Mouse (Mus musculus): ENCODE data around the gene Gpatch2. TPM values are rescaled to one million over a fixed set of nuclear protein-coding genes. Genes with fewer than 3 reads are reported as not detected.

The Gpatch2 gene
- polyA plus RNA-seq, 1 experiment: 15.5 TPM

- no peak for DNase-seq (ENCODE audit: extremely low spot score in 1 of 2, low spot score in 1 of 2)
Measured at GRCm38 (mm10) chr1:187360240-187360639, 144.9 kb downstream of the Gpatch2 start.

- no peak for DNase-seq (ENCODE audit: extremely low spot score in 1 of 2, low spot score in 1 of 2)
Measured at GRCm38 (mm10) chr1:187362536-187362935, 147.2 kb downstream of the Gpatch2 start.

GRCm38 (mm10) chr1:187365424-187365823 is 150.1 kb downstream of the Gpatch2 start:
- no peak for DNase-seq (ENCODE audit: extremely low spot score in 1 of 2, low spot score in 1 of 2)

GRCm38 (mm10) chr1:187366806-187367205 is 151.5 kb downstream of the Gpatch2 start:
- no peak for DNase-seq (ENCODE audit: extremely low spot score in 1 of 2, low spot score in 1 of 2)

GRCm38 (mm10) chr1:187369049-187369448 is 153.7 kb downstream of the Gpatch2 start:
- DNase-seq (ENCODE audit: extremely low spot score in 1 of 2, low spot score in 1 of 2): no peak

- no peak for DNase-seq (ENCODE audit: extremely low spot score in 1 of 2, low spot score in 1 of 2)
Measured at GRCm38 (mm10) chr1:187373506-187373905, 158.2 kb downstream of the Gpatch2 start.

- DNase-seq (ENCODE audit: extremely low spot score in 1 of 2, low spot score in 1 of 2): no peak
Measured at GRCm38 (mm10) chr1:187374418-187374817, 159.1 kb downstream of the Gpatch2 start.

GRCm38 (mm10) chr1:187376946-187377671 is 161.8 kb downstream of the Gpatch2 start:
- no peak for DNase-seq (ENCODE audit: extremely low spot score in 1 of 2, low spot score in 1 of 2)

GRCm38 (mm10) chr1:187377865-187378524 is 162.7 kb downstream of the Gpatch2 start:
- DNase-seq (ENCODE audit: extremely low spot score in 1 of 2, low spot score in 1 of 2): peak in 1 of 2 experiments; percentile 18

GRCm38 (mm10) chr1:187389476-187389875 is 174.2 kb downstream of the Gpatch2 start:
- DNase-seq (ENCODE audit: extremely low spot score in 1 of 2, low spot score in 1 of 2): no peak

- DNase-seq (ENCODE audit: extremely low spot score in 1 of 2, low spot score in 1 of 2): no peak
Measured at GRCm38 (mm10) chr1:187400834-187401233, 185.5 kb downstream of the Gpatch2 start.

Other genes starting within 250 kb of the Gpatch2 start
- not detected in 2 replicates for gene D1Pas1, start 248.1 kb upstream of the Gpatch2 start, polyA plus RNA-seq (2012; rRNA removed)
- gene Spata17, start within 50 bp of the Gpatch2 start, polyA plus RNA-seq (2012; rRNA removed): 0.65 and 0.92 TPM in 2 replicates

Data from frontal cortex, adult 2 months (tissue).